Comparison of ENCODE assay signal across 8 mouse cellular contexts in the genomic region with DNA sequence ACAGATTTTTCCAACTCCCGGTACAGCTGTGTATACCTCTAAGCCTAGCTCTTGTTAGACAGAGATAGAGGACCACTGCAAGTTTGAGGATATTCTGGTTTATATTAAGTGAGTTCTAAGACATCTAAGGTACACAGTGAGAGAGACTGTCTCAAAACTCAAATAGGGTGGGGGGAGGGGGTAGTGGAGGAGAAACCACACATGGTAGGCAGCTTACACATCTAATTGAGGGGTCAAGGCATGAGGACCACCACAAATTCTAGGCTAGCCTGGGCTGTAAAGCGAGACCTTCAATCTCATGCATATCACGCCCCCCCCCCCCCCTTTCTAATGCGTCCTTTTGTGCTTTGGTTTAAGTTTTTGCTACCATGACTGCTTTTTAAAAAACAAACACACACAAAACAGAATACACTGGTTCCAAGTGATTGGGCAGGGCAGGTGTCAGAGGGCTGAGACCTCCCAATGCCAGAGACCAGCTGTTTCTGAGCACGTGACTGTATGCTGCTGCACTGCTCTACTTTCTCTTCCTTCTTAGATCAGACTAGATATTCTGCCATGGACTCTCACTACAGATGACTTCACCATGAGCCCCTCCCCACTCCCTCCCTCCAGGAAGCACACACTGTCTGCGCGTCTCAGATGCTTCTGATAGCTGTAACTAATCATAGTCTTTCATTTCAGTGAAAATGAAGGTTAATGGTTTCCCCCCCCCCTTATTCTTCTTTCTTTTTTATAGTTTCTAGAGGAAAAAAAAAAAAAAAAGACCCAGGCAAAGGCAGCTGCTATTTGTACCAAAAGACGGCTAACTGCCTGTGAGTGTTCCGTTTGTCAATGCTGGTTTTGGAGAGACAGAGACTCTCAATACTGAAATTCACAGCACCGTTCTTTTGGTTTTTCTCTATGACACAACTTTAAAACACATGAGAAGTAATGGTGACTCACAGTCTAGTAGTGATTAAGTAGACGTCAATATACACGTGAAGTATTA. TPM values are rescaled to one million over a fixed set of nuclear protein-coding genes. Genes with fewer than 3 reads are reported as not detected.
DNase-seq lines count a peak whose midpoint lies in the region; ATAC-seq and TF ChIP-seq lines count a peak whose summit lies in the region.

No protein-coding gene starts in this region.

- peak; percentile 81 for ATAC-seq in neural tube, embryonic 11.5 days (ENCODE audit: insufficient read depth, low FRiP score, low TSS enrichment)
- ATAC-seq in heart, postnatal 0 days (ENCODE audit: insufficient read depth, low read depth): no peak
- peak; percentile 82 for ATAC-seq in limb, embryonic 13.5 days (ENCODE audit: low FRiP score, low read depth)
- ATAC-seq in midbrain, embryonic 15.5 days (replicated peaks): peak; percentile 63

- no peak for TF ChIP-seq CTCF in heart, postnatal 0 days (IDR thresholded peaks at IDR 0.05; ENCODE audit: low read depth)

- no peaks in the 10 kb centered on the region for H3K9me3 ChIP-seq in neural tube, embryonic 11.5 days (ENCODE audit: control insufficient read depth, low read length)
- H3K9me3 ChIP-seq in heart, postnatal 0 days (replicated peaks; ENCODE audit: control insufficient read depth, low read length): no peaks in the 10 kb centered on the region
- H3K9me3 ChIP-seq in limb, embryonic 13.5 days: no peaks in the 10 kb centered on the region
- H3K9me3 ChIP-seq in midbrain, embryonic 15.5 days: no peaks in the 10 kb centered on the region

- no peaks in the 10 kb centered on the region for H3K27me3 ChIP-seq in neural tube, embryonic 11.5 days (ENCODE audit: control insufficient read depth, insufficient read depth, low read length)
- no peaks in the 10 kb centered on the region for H3K27me3 ChIP-seq in heart, postnatal 0 days (ENCODE audit: control insufficient read depth, insufficient read depth, low read length)
- H3K27me3 ChIP-seq in limb, embryonic 13.5 days: no peaks in the 10 kb centered on the region
- no peaks in the 10 kb centered on the region for H3K27me3 ChIP-seq in midbrain, embryonic 15.5 days (replicated peaks)

- H3K4me1 ChIP-seq in neural tube, embryonic 11.5 days (ENCODE audit: control insufficient read depth, insufficient read depth, low read length): peaks cover 7% of the 10 kb centered on the region
- peaks cover 16% of the 10 kb centered on the region for H3K4me1 ChIP-seq in heart, postnatal 0 days (ENCODE audit: control insufficient read depth, insufficient read depth)
- peaks cover 20% of the 10 kb centered on the region for H3K4me1 ChIP-seq in limb, embryonic 13.5 days
- H3K4me1 ChIP-seq in midbrain, embryonic 15.5 days: peaks cover 17% of the 10 kb centered on the region

- no peaks in the 10 kb centered on the region for H3K36me3 ChIP-seq in neural tube, embryonic 11.5 days (ENCODE audit: control insufficient read depth, insufficient read depth, low read length)
- no peaks in the 10 kb centered on the region for H3K36me3 ChIP-seq in heart, postnatal 0 days (replicated peaks; ENCODE audit: control insufficient read depth, insufficient read depth, low read length)
- peaks cover 4% of the 10 kb centered on the region for H3K36me3 ChIP-seq in limb, embryonic 13.5 days
- H3K36me3 ChIP-seq in midbrain, embryonic 15.5 days (replicated peaks): no peaks in the 10 kb centered on the region

- no peak for TF ChIP-seq EP300 in heart, postnatal 0 days (IDR thresholded peaks at IDR 0.05; ENCODE audit: low read depth)

- no peak overlapping the region for H3K9ac ChIP-seq in neural tube, embryonic 11.5 days (ENCODE audit: low read length)
- H3K9ac ChIP-seq in heart, postnatal 0 days (replicated peaks; ENCODE audit: low read depth, low read length): no peak overlapping the region
- no peak overlapping the region for H3K9ac ChIP-seq in limb, embryonic 13.5 days
- H3K9ac ChIP-seq in midbrain, embryonic 15.5 days: no peak overlapping the region

- no peak overlapping the region for H3K4me3 ChIP-seq in neural tube, embryonic 11.5 days (ENCODE audit: low read depth, low read length)
- H3K4me3 ChIP-seq in heart, postnatal 0 days (ENCODE audit: low read depth, low read length): no peak overlapping the region
- H3K4me3 ChIP-seq in limb, embryonic 13.5 days: no peak overlapping the region
- H3K4me3 ChIP-seq in midbrain, embryonic 15.5 days: no peak overlapping the region

- H3K27ac ChIP-seq in neural tube, embryonic 11.5 days (ENCODE audit: low read depth, low read length): no peak overlapping the region
- no peak overlapping the region for H3K27ac ChIP-seq in heart, postnatal 0 days (ENCODE audit: low read depth)
- no peak overlapping the region for H3K27ac ChIP-seq in limb, embryonic 13.5 days
- no peak overlapping the region for H3K27ac ChIP-seq in midbrain, embryonic 15.5 days

- DNase-seq in neural tube, embryonic 11.5 days (ENCODE audit: low spot score): no peak
- no peak for DNase-seq in neural tube, embryonic 10.5 days (ENCODE audit: extremely low spot score, low spot score)
- peak; percentile 28 for DNase-seq in heart, postnatal 0 days (ENCODE audit: low spot score)
- peak; percentile 82 for DNase-seq in thymus, postnatal 14 days
- no peak for DNase-seq in urinary bladder, adult 2 months (ENCODE audit: low spot score)
- DNase-seq in cerebellum, adult 11-12 months: no peak

- WGBS in neural tube, embryonic 11.5 days: 61% methylated on average over 12 of the region's 12 CpGs
- 56% methylated on average over 12 of the region's 12 CpGs for WGBS in heart, postnatal 0 days
- 72% methylated on average over 12 of the region's 12 CpGs for whole genome bisulfite sequencing in limb, embryonic 13.5 days
- 46% methylated on average over 12 of the region's 12 CpGs for WGBS in midbrain, embryonic 15.5 days

- H3K4me2 ChIP-seq in neural tube, embryonic 11.5 days (ENCODE audit: low read depth): no peak overlapping the region
- 0 out of 2 replicates have a peak overlapping the region, but pooled peaks have one; percentile 21 for H3K4me2 ChIP-seq in heart, postnatal 0 days (ENCODE audit: low read depth, low read length)
- no peak overlapping the region for H3K4me2 ChIP-seq in limb, embryonic 13.5 days (replicated peaks)
- H3K4me2 ChIP-seq in midbrain, embryonic 15.5 days: no peak overlapping the region

RNA-seq across cellular contexts. Expression of a gene that starts 22.7 kb away (rescaled TPM):
- polyA plus RNA-seq in neural tube, embryonic 11.5 days (2014; fragmentation: Nextera tagmentation; extraction: Ambion mirVana): 39.8 and 40.4 TPM in 2 replicates
- 11.4 and 20.0 TPM in 2 replicates for total RNA-seq in heart, postnatal 0 days (2014; rRNA removed; ENCODE audit: low replicate concordance)
- polyA plus RNA-seq in heart, postnatal 0 days (2015; fragmentation: Nextera tagmentation; extraction: Ambion mirVana): 7.7 and 8.7 TPM in 2 replicates
- 20.3 and 21.1 TPM in 2 replicates for polyA plus RNA-seq in limb, embryonic 13.5 days (2015; fragmentation: Nextera tagmentation; extraction: Ambion mirVana)
- polyA plus RNA-seq in midbrain, embryonic 15.5 days (2015; fragmentation: Nextera tagmentation; extraction: Ambion mirVana): 33.6 and 37.5 TPM in 2 replicates
- polyA plus RNA-seq in urinary bladder, adult 2 months (2012; rRNA removed): 41.2 and 44.1 TPM in 2 replicates

Comparison
In these comparisons a context has a peak if more than half of its experiments do, and no peak if none do; other contexts are left out.
1. DNase-seq: peak in heart, postnatal 0 days (single experiment) and thymus, postnatal 14 days (single experiment); none in neural tube, embryonic 11.5 days (single experiment), neural tube, embryonic 10.5 days (single experiment), urinary bladder, adult 2 months (single experiment) and cerebellum, adult 11-12 months (single experiment).